Mouse (Mus musculus) erythroid progenitor cell, adult 5-6 weeks (primary cell): ENCODE results near the gene Olfr478. TPM values are rescaled to one million over a fixed set of nuclear protein-coding genes. Genes with fewer than 3 reads are reported as not detected.
"Not testable (repeated sequence)": the region's sequence is repeated elsewhere in the genome, so short reads cannot be mapped to it uniquely, and the experiment has no call there.

Experiments
- ATAC-seq: replicated peaks from 2 replicates; pipeline ENCODE4 v1.8.0; 2016; ENCODE audit warnings: moderate number of reproducible peaks, mild to moderate bottlenecking, moderate TSS enrichment, inconsistent platforms; ENCODE audit not compliant: poor library complexity, low FRiP score, severe bottlenecking
- total RNA-seq, 2 experiments: library from RNA; stranded (forward) in 1 of 2; stranded (reverse) in 1 of 2; fragments of 150-400 nt in 1 of 2; fragments of 186-747, 209-891 nt in 1 of 2; gene quantifications; 2 replicates each; pipeline versions ENCODE4 v1.2.3 to v1.2.4; 2015 to 2017; ENCODE audit warnings: low replicate concordance in 2 of 2

The Olfr478 gene
- not detected in 2 replicates for total RNA-seq (2015; ENCODE audit: low replicate concordance)
- total RNA-seq (2017; ENCODE audit: low replicate concordance), result not detected in 2 replicates

- no peak for ATAC-seq
These were observed at the start of gene Olfr478 for GRCm38 (mm10) chr7:108033889-108034288. Gene Olfr478 (minus strand): TSS chr7:108033989.

GRCm38 (mm10) chr7:108079555-108079954, 45.8 kb upstream of the Olfr478 start, which contains the start of gene Olfr481:
Gene Olfr481 (plus strand): TSS chr7:108079855.
- no peak for ATAC-seq

GRCm38 (mm10) chr7:108067246-108067645, 33.5 kb upstream of the Olfr478 start, which contains the start of gene Olfr480:
Gene Olfr480 (minus strand): TSS chr7:108067346.
- ATAC-seq, result no peak

GRCm38 (mm10) chr7:108050393-108050792, 16.6 kb upstream of the Olfr478 start, which contains the start of gene Olfr479:
Gene Olfr479 (plus strand): TSS chr7:108050693.
- ATAC-seq, result no peak

- not testable (repeated sequence) for ATAC-seq
These were observed 19.5 kb downstream of the Olfr478 start for GRCm38 (mm10) chr7:108014256-108014655.

GRCm38 (mm10) chr7:107986393-107986792, 47.4 kb downstream of the Olfr478 start, which contains the start of gene Olfr477:
Gene Olfr477 (plus strand): TSS chr7:107986693.
- no peak for ATAC-seq

Other genes with a start within 250 kb of the Olfr478 start
- gene Ovch2, start 232.8 kb downstream of the Olfr478 start, total RNA-seq (2015; ENCODE audit: low replicate concordance), result not detected in 2 replicates
- not detected in 2 replicates for gene Ovch2, start 232.8 kb downstream of the Olfr478 start, total RNA-seq (2017; ENCODE audit: low replicate concordance)
- gene Olfr467, start 221.7 kb downstream of the Olfr478 start, total RNA-seq (2015; ENCODE audit: low replicate concordance), result not detected in 2 replicates
- not detected in 2 replicates for gene Olfr467, start 221.7 kb downstream of the Olfr478 start, total RNA-seq (2017; ENCODE audit: low replicate concordance)
- not detected in 2 replicates for gene Olfr469, start 208.4 kb downstream of the Olfr478 start, total RNA-seq (2015; ENCODE audit: low replicate concordance)
- not detected in 2 replicates for gene Olfr469, start 208.4 kb downstream of the Olfr478 start, total RNA-seq (2017; ENCODE audit: low replicate concordance)
- gene Olfr470, start 186.5 kb downstream of the Olfr478 start, total RNA-seq (2015; ENCODE audit: low replicate concordance), result not detected in 2 replicates
- not detected in 2 replicates for gene Olfr470, start 186.5 kb downstream of the Olfr478 start, total RNA-seq (2017; ENCODE audit: low replicate concordance)
- not detected in 2 replicates for gene Olfr472, start 136.1 kb downstream of the Olfr478 start, total RNA-seq (2015; ENCODE audit: low replicate concordance)
- not detected in 2 replicates for gene Olfr472, start 136.1 kb downstream of the Olfr478 start, total RNA-seq (2017; ENCODE audit: low replicate concordance)
- not detected in 2 replicates for gene Olfr473, start 103.5 kb downstream of the Olfr478 start, total RNA-seq (2015; ENCODE audit: low replicate concordance)
- gene Olfr473, start 103.5 kb downstream of the Olfr478 start, total RNA-seq (2017; ENCODE audit: low replicate concordance), result not detected in 2 replicates
- gene Olfr474, start 79.3 kb downstream of the Olfr478 start, total RNA-seq (2015; ENCODE audit: low replicate concordance), result not detected in 2 replicates
- gene Olfr474, start 79.3 kb downstream of the Olfr478 start, total RNA-seq (2017; ENCODE audit: low replicate concordance), result not detected in 2 replicates
- gene Olfr476, start 69.2 kb downstream of the Olfr478 start, total RNA-seq (2015; ENCODE audit: low replicate concordance), result not detected in 2 replicates
- gene Olfr476, start 69.2 kb downstream of the Olfr478 start, total RNA-seq (2017; ENCODE audit: low replicate concordance), result not detected in 2 replicates
- gene Olfr477, start 47.3 kb downstream of the Olfr478 start, total RNA-seq (2015; ENCODE audit: low replicate concordance), result not detected in 2 replicates
- gene Olfr477, start 47.3 kb downstream of the Olfr478 start, total RNA-seq (2017; ENCODE audit: low replicate concordance), result not detected in 2 replicates
- gene Olfr479, start 16.7 kb upstream of the Olfr478 start, total RNA-seq (2015; ENCODE audit: low replicate concordance), result not detected in 2 replicates
- not detected in 2 replicates for gene Olfr479, start 16.7 kb upstream of the Olfr478 start, total RNA-seq (2017; ENCODE audit: low replicate concordance)
- not detected in 2 replicates for gene Olfr480, start 33.4 kb upstream of the Olfr478 start, total RNA-seq (2015; ENCODE audit: low replicate concordance)
- gene Olfr480, start 33.4 kb upstream of the Olfr478 start, total RNA-seq (2017; ENCODE audit: low replicate concordance), result not detected in 2 replicates
- not detected in 2 replicates for gene Olfr481, start 45.9 kb upstream of the Olfr478 start, total RNA-seq (2015; ENCODE audit: low replicate concordance)
- not detected in 2 replicates for gene Olfr481, start 45.9 kb upstream of the Olfr478 start, total RNA-seq (2017; ENCODE audit: low replicate concordance)
- not detected in 2 replicates for gene Olfr482, start 63.6 kb upstream of the Olfr478 start, total RNA-seq (2015; ENCODE audit: low replicate concordance)
- gene Olfr482, start 63.6 kb upstream of the Olfr478 start, total RNA-seq (2017; ENCODE audit: low replicate concordance), result not detected in 2 replicates
- gene Olfr483, start 66.9 kb upstream of the Olfr478 start, total RNA-seq (2015; ENCODE audit: low replicate concordance), result not detected in 2 replicates
- gene Olfr483, start 66.9 kb upstream of the Olfr478 start, total RNA-seq (2017; ENCODE audit: low replicate concordance), result not detected in 2 replicates
- not detected in 2 replicates for gene Olfr484, start 93.5 kb upstream of the Olfr478 start, total RNA-seq (2015; ENCODE audit: low replicate concordance)
- gene Olfr484, start 93.5 kb upstream of the Olfr478 start, total RNA-seq (2017; ENCODE audit: low replicate concordance), result not detected in 2 replicates
- gene Olfr485, start 125.9 kb upstream of the Olfr478 start, total RNA-seq (2015; ENCODE audit: low replicate concordance), result not detected in 2 replicates
- not detected in 2 replicates for gene Olfr485, start 125.9 kb upstream of the Olfr478 start, total RNA-seq (2017; ENCODE audit: low replicate concordance)
- not detected in 2 replicates for gene Olfr486, start 138.8 kb upstream of the Olfr478 start, total RNA-seq (2015; ENCODE audit: low replicate concordance)
- not detected in 2 replicates for gene Olfr486, start 138.8 kb upstream of the Olfr478 start, total RNA-seq (2017; ENCODE audit: low replicate concordance)
- not detected in 2 replicates for gene Olfr487, start 180.6 kb upstream of the Olfr478 start, total RNA-seq (2015; ENCODE audit: low replicate concordance)
- not detected in 2 replicates for gene Olfr487, start 180.6 kb upstream of the Olfr478 start, total RNA-seq (2017; ENCODE audit: low replicate concordance)
- not detected in 2 replicates for gene Olfr488, start 224.4 kb upstream of the Olfr478 start, total RNA-seq (2015; ENCODE audit: low replicate concordance)
- gene Olfr488, start 224.4 kb upstream of the Olfr478 start, total RNA-seq (2017; ENCODE audit: low replicate concordance), result not detected in 2 replicates